Mouse (Mus musculus): ENCODE results near the gene Frmd4a. TPM values are rescaled to one million over a fixed set of nuclear protein-coding genes. Genes with fewer than 3 reads are reported as not detected.
A peak's percentile ranks its signal among the peaks of the same experiment; 100 is the strongest.

Frmd4a gene
- polyA plus RNA-seq, 1 experiment from 2014 or later = 6.6 TPM

DNA sequence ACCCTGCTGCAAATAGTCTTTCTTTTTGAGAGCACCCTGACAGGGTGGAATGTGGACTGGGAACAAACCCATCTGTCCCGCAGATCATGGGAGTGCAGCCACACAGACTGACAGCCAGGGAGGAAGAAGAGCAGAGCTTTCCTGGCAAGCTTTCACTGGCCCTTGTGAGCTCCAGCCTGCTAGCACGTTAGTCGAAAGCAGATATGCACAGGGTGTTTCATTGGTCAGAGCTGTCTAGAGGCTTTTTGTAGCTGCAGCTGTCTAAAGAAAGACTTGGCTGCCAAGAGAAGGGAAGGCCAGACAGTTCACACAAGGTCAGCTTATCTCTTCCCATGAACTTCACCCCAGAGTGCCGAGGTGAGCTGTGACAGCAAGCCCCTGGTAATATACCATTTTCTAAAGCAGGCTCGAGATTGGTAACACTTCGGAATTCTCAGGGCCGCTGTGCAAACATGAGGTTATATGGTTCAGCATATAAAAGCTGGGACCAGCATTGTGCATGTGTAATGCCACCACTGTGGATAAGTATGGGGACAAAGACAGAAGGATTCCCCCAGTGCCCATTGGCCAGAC lies 500.1 kb downstream of the Frmd4a start:
- WGBS (ENCODE audit: insufficient replicate concordance) = 33% methylated on average over 7 of the region's 7 CpGs
- Histone ChIP-seq H3K4me3 (ENCODE audit: low read depth, low read length) (no peak overlapping the region), H3K27me3 (ENCODE audit: insufficient read depth, low read length) (no peaks in the 10 kb centered on the region), H3K9ac (replicated peaks) (no peak overlapping the region), H3K4me1 (ENCODE audit: insufficient read depth) (peaks cover 7% of the 10 kb centered on the region; the same call in 1 of the 2 replicates), H3K9me3 (ENCODE audit: low read length) (no peaks in the 10 kb centered on the region), H3K36me3 (replicated peaks; ENCODE audit: insufficient read depth, low read length) (no peaks in the 10 kb centered on the region), H3K4me2 (ENCODE audit: low read depth, low read length) (peak overlapping the region; percentile 7; the same call in 1 of the 2 replicates), H3K27ac (ENCODE audit: low read depth) (no peak overlapping the region)
- no peak for TF ChIP-seq EP300 (IDR thresholded peaks at IDR 0.05; ENCODE audit: low read depth)
- TF ChIP-seq CTCF (IDR thresholded peaks at IDR 0.05; ENCODE audit: low read depth) = no peak
- ATAC-seq (peak; percentile 44), DNase-seq (no peak)

DNA sequence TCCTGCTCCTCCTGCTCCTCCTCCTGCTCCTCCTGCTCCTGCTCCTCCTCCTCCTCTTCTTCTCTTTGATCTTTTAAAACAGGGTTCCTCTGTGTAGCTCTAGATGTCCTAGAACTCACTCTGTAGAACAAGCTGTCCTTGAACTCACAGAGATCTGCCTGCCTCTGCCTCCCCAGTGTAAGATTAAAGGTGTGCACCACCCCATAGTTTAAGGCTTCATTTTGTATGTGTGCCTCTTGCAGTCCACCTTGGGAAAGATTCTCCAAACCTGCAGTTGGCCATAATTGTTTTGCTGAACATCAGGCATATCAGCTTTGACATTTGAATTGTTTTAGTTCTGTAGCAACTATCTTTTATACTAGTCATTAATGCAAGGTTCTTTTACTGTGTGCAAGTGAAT lies 501.0 kb downstream of the Frmd4a start:
- Histone ChIP-seq H3K9ac (replicated peaks) (no peak overlapping the region), H3K27ac (ENCODE audit: low read depth) (no peak overlapping the region), H3K4me1 (ENCODE audit: insufficient read depth) (peaks cover 7% of the 10 kb centered on the region; the same call in 1 of the 2 replicates), H3K36me3 (replicated peaks; ENCODE audit: insufficient read depth, low read length) (no peaks in the 10 kb centered on the region), H3K4me2 (ENCODE audit: low read depth, low read length) (no peak overlapping the region), H3K4me3 (ENCODE audit: low read depth, low read length) (no peak overlapping the region), H3K27me3 (ENCODE audit: insufficient read depth, low read length) (no peaks in the 10 kb centered on the region), H3K9me3 (ENCODE audit: low read length) (no peaks in the 10 kb centered on the region)
- TF ChIP-seq CTCF (IDR thresholded peaks at IDR 0.05; ENCODE audit: low read depth) (no peak), EP300 (IDR thresholded peaks at IDR 0.05; ENCODE audit: low read depth) (no peak)
- no peak for DNase-seq
- no peak for ATAC-seq

DNA sequence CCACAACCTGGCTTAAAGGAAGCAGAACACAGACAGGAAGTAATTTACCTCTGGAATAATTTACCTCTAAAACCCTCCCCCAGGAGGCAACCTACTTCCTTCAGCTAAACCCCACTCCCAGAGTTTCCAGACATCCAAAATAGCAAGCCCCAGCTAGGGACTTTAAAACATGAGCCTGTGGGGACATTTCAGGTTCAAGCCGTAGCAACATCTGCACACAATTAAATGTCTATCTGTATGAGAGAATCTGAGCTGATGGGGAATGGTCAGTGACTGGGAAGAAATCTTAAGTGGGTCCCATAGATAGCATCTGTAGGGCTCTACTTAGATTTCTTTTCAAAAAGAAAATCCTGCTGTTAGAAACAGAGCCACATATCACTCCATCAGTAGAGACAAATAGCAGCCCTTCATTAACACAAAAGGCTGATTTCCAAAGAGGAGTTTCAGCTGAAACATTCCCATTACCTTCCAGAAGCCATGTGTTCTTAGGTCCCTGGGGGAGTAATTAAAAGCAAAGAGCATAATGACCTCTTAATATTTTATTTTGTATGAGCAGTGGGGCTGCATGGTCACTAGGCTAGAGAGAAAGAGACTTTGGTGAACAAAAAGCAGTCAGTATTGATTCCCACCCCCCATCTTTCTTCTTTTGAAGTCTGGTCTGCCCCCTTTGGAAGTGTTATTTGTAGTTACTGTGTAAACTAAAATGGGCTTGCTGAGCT lies 505.4 kb downstream of the Frmd4a start:
- DNase-seq (no peak), ATAC-seq (no peak)
- Histone ChIP-seq H3K36me3 (replicated peaks; ENCODE audit: insufficient read depth, low read length) (no peaks in the 10 kb centered on the region), H3K4me3 (ENCODE audit: low read depth, low read length) (no peak overlapping the region), H3K9me3 (ENCODE audit: low read length) (no peaks in the 10 kb centered on the region), H3K4me2 (ENCODE audit: low read depth, low read length) (no peak overlapping the region), H3K4me1 (ENCODE audit: insufficient read depth) (no peaks in the 10 kb centered on the region), H3K27me3 (ENCODE audit: insufficient read depth, low read length) (no peaks in the 10 kb centered on the region), H3K9ac (replicated peaks) (no peak overlapping the region), H3K27ac (ENCODE audit: low read depth) (no peak overlapping the region)
- TF ChIP-seq CTCF (IDR thresholded peaks at IDR 0.05; ENCODE audit: low read depth) = no peak
- TF ChIP-seq EP300 (IDR thresholded peaks at IDR 0.05; ENCODE audit: low read depth) = no peak
- 72% methylated on average over 1 of the region's 1 CpGs for WGBS (ENCODE audit: insufficient replicate concordance)

DNA sequence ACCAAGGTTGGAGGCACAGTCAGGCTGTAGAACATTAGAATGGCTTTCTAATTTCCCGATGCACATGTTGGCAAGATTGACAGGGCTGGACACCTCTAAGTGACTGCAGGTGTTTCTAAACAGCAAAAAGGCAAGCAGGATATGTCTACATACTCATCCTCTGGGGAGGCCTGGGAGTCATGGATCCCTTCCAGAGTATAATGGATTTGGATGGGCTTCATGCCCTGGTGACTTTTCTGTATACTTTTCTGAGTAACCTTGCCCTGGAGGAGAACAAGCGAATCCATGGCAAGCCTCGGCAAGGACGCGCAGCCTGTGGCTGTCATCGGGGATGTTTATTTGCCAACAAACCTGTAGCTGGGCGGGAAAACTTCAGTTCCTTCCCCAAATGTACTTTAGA lies 509.6 kb downstream of the Frmd4a start:
- WGBS (ENCODE audit: insufficient replicate concordance) = 89% methylated on average over 7 of the region's 7 CpGs
- TF ChIP-seq CTCF (IDR thresholded peaks at IDR 0.05; ENCODE audit: low read depth) (no peak), EP300 (IDR thresholded peaks at IDR 0.05; ENCODE audit: low read depth) (no peak)
- no peak for ATAC-seq
- no peak overlapping the region for H3K9ac ChIP-seq (replicated peaks)
- H3K27ac ChIP-seq (ENCODE audit: low read depth) = no peak overlapping the region
- H3K4me3 ChIP-seq (ENCODE audit: low read depth, low read length) = no peak overlapping the region
- H3K4me2 ChIP-seq (ENCODE audit: low read depth, low read length) = no peak overlapping the region
- H3K9me3 ChIP-seq (ENCODE audit: low read length) = no peaks in the 10 kb centered on the region
- no peaks in the 10 kb centered on the region for H3K4me1 ChIP-seq (ENCODE audit: insufficient read depth)
- H3K36me3 ChIP-seq (replicated peaks; ENCODE audit: insufficient read depth, low read length) = no peaks in the 10 kb centered on the region
- no peak for DNase-seq
- H3K27me3 ChIP-seq (ENCODE audit: insufficient read depth, low read length) = no peaks in the 10 kb centered on the region

DNA sequence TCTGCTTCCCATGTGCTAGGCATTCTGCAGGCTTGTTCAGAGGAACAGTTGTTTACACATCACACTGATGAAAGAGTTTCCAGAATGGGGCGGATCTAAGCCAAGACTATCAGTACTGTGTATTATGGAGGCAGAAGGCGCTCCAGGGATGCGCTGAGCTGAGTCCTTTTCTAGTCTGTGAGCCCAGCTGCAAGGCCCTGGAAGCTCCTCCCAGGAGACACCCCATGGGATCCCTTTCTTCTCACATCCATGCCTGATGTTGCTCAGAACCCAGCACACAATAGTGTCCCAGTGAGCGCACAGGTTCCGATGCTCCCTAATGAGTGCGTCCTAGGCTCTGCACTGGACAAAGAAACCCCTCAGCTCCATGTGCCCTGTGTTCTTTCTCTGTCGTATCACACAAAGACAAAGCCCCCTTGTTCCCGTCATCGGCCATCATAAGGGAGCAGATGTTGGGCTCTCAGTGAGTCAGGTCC lies 511.8 kb downstream of the Frmd4a start:
- H3K4me3 ChIP-seq (ENCODE audit: low read depth, low read length) = no peak overlapping the region
- ATAC-seq (no peak), DNase-seq (no peak)
- H3K4me1 ChIP-seq (ENCODE audit: insufficient read depth) = no peaks in the 10 kb centered on the region
- H3K9ac ChIP-seq (replicated peaks) = no peak overlapping the region
- no peaks in the 10 kb centered on the region for H3K27me3 ChIP-seq (ENCODE audit: insufficient read depth, low read length)
- no peaks in the 10 kb centered on the region for H3K36me3 ChIP-seq (replicated peaks; ENCODE audit: insufficient read depth, low read length)
- WGBS (ENCODE audit: insufficient replicate concordance) = 90% methylated on average over 9 of the region's 9 CpGs
- no peak overlapping the region for H3K4me2 ChIP-seq (ENCODE audit: low read depth, low read length)
- no peaks in the 10 kb centered on the region for H3K9me3 ChIP-seq (ENCODE audit: low read length)
- TF ChIP-seq EP300 (IDR thresholded peaks at IDR 0.05; ENCODE audit: low read depth) = no peak
- TF ChIP-seq CTCF (IDR thresholded peaks at IDR 0.05; ENCODE audit: low read depth) = no peak
- H3K27ac ChIP-seq (ENCODE audit: low read depth) = no peak overlapping the region

DNA sequence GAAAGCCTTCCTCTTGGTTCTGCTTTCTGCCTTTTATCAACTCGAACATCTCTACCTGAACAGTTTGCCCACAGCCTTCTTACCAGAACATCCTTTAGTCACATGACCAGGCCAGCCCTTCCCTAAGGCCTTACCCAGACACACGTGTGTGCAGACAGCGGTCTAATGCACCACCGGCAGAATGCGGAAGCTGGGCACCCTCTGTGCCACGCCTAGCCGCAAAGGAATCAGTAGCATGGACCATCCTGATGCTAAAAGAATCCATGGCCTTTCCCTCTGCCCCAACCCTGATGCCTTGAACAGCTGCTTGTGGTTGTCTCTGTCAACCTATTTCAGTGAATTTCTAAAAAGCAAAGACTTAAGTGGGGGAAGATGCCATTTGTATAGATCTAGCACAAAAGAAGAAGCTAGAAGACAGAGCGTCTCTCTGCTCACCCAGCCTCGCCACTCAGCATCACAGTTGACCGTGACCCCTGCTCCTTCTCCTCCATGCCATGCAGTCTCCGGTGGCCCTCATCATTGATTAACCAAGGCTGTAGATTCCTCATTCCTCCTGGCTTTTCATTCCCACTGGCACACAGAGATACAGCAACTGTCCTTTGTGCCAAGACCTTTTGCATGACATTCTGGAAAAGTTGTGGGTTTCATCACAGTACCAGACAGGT lies 514.1 kb downstream of the Frmd4a start:
- Histone ChIP-seq H3K36me3 (replicated peaks; ENCODE audit: insufficient read depth, low read length) (no peaks in the 10 kb centered on the region), H3K27me3 (ENCODE audit: insufficient read depth, low read length) (no peaks in the 10 kb centered on the region), H3K4me2 (ENCODE audit: low read depth, low read length) (no peak overlapping the region), H3K9ac (replicated peaks) (no peak overlapping the region), H3K9me3 (ENCODE audit: low read length) (no peaks in the 10 kb centered on the region), H3K4me1 (ENCODE audit: insufficient read depth) (no peaks in the 10 kb centered on the region), H3K4me3 (ENCODE audit: low read depth, low read length) (no peak overlapping the region), H3K27ac (ENCODE audit: low read depth) (no peak overlapping the region)
- no peak for ATAC-seq
- no peak for DNase-seq
- 62% methylated on average over 11 of the region's 11 CpGs for WGBS (ENCODE audit: insufficient replicate concordance)
- TF ChIP-seq EP300 (IDR thresholded peaks at IDR 0.05; ENCODE audit: low read depth) (no peak), CTCF (IDR thresholded peaks at IDR 0.05; ENCODE audit: low read depth) (no peak)

Measured in liver, postnatal 0 days (tissue).